Mouse (Mus musculus) embryonic fibroblast, embryonic 13.5 days (primary cell): ENCODE results near the gene Zfp617. TPM values are rescaled to one million over a fixed set of nuclear protein-coding genes. Genes with fewer than 3 reads are reported as not detected.
A peak's percentile ranks its signal among the peaks of the same experiment; 100 is the strongest.
"Not testable (repeated sequence)": the region's sequence is repeated elsewhere in the genome, so short reads cannot be mapped to it uniquely, and the experiment has no call there.

Experiments
- H3K27ac ChIP-seq: 2 replicates; pipeline ENCODE4 v1.5.1; 2012; ENCODE audit warnings: low read length, control low read depth, inconsistent platforms; ENCODE audit not compliant: insufficient read depth
- H3K4me1 ChIP-seq: 2 replicates; pipeline ENCODE4 v1.6.1; 2011; ENCODE audit warnings: low read length; ENCODE audit not compliant: control insufficient read depth, insufficient read depth
- H3K4me3 ChIP-seq: 2 replicates; pipeline ENCODE4 v1.5.1; 2011; ENCODE audit warnings: mild to moderate bottlenecking, control low read depth, low read length; ENCODE audit not compliant: insufficient read depth
- CTCF ChIP-seq: IDR thresholded peaks from 2 replicates; pipeline ENCODE4 v1.5.1; 2011; ENCODE audit warnings: mild to moderate bottlenecking, control low read depth, low read length, moderate library complexity, borderline replicate concordance; ENCODE audit not compliant: insufficient read depth
- POLR2A ChIP-seq: IDR thresholded peaks from 2 replicates; pipeline ENCODE4 v1.6.1; 2011; ENCODE audit warnings: low read depth, mild to moderate bottlenecking, control low read depth, low read length, moderate library complexity
- polyA plus RNA-seq: library from polyadenylated mRNA; stranded (reverse); fragments of >200 nt; gene quantifications from 2 replicates; pipeline ENCODE4 v1.2.4, GENCODE M21; 2011; ENCODE audit warnings: low read depth; ENCODE audit not compliant: missing spikeins, insufficient read length

Gene Zfp617
- polyA plus RNA-seq, 1 experiment = 26.4 TPM

GRCm38 (mm10) chr8:71951436-71952161 lies 43.2 kb downstream of the Zfp617 start:
- Histone ChIP-seq H3K4me3 (peak overlapping the region; percentile 70), H3K4me1 (no peaks in the 10 kb centered on the region), H3K27ac (no peak overlapping the region)
- no peak for TF ChIP-seq POLR2A
- no peak for TF ChIP-seq CTCF

- no peak for TF ChIP-seq CTCF
- no peak for TF ChIP-seq POLR2A
- no peak overlapping the region for H3K27ac ChIP-seq
- no peaks in the 10 kb centered on the region for H3K4me1 ChIP-seq
- no peak overlapping the region for H3K4me3 ChIP-seq
Measured at GRCm38 (mm10) chr8:71952489-71952888, 44.1 kb downstream of the Zfp617 start.

GRCm38 (mm10) chr8:71952961-71953700 lies 44.7 kb downstream of the Zfp617 start:
- not testable (repeated sequence) for H3K4me3 ChIP-seq, H3K27ac ChIP-seq, H3K4me1 ChIP-seq

GRCm38 (mm10) chr8:71954666-71955065 lies 46.2 kb downstream of the Zfp617 start:
- Histone ChIP-seq H3K4me1 (no peaks in the 10 kb centered on the region), H3K4me3 (no peak overlapping the region), H3K27ac (no peak overlapping the region)
- no peak for TF ChIP-seq CTCF
- TF ChIP-seq POLR2A = no peak

- H3K4me1 ChIP-seq = no peaks in the 10 kb centered on the region
- TF ChIP-seq POLR2A (no peak), CTCF (no peak)
- H3K27ac ChIP-seq = no peak overlapping the region
- H3K4me3 ChIP-seq = no peak overlapping the region
Measured at GRCm38 (mm10) chr8:71960483-71960882, 52.0 kb downstream of the Zfp617 start.

GRCm38 (mm10) chr8:71961796-71962195 lies 53.4 kb downstream of the Zfp617 start:
- H3K4me3 ChIP-seq = no peak overlapping the region

GRCm38 (mm10) chr8:71964051-71964450 lies 55.6 kb downstream of the Zfp617 start:
- Histone ChIP-seq H3K4me3 (no peak overlapping the region), H3K27ac (no peak overlapping the region), H3K4me1 (0 out of 2 replicates have a peak, but pooled peaks cover 4% of the 10 kb centered on the region)
- TF ChIP-seq CTCF (no peak), POLR2A (no peak)

More at GRCm38 (mm10) chr8:71961796-71962195, 53.4 kb downstream of the Zfp617 start:
- TF ChIP-seq POLR2A = no peak
- Histone ChIP-seq H3K27ac (no peak overlapping the region), H3K4me1 (no peaks in the 10 kb centered on the region)

GRCm38 (mm10) chr8:71965166-71965565 lies 56.7 kb downstream of the Zfp617 start:
- no peak overlapping the region for H3K27ac ChIP-seq
- no peak overlapping the region for H3K4me3 ChIP-seq
- TF ChIP-seq CTCF = no peak
- no peak for TF ChIP-seq POLR2A
- H3K4me1 ChIP-seq = peaks cover 9% of the 10 kb centered on the region; the same call in 1 of the 2 replicates

GRCm38 (mm10) chr8:71966411-71966810 lies 58.0 kb downstream of the Zfp617 start:
- Histone ChIP-seq H3K4me1 (peaks cover 9% of the 10 kb centered on the region; the same call in 1 of the 2 replicates), H3K27ac (no peak overlapping the region), H3K4me3 (no peak overlapping the region)
- TF ChIP-seq POLR2A = no peak
- no peak for TF ChIP-seq CTCF

- Histone ChIP-seq H3K4me1 (peaks cover 9% of the 10 kb centered on the region; the same call in 1 of the 2 replicates), H3K27ac (no peak overlapping the region), H3K4me3 (no peak overlapping the region)
- TF ChIP-seq CTCF (no peak), POLR2A (no peak)
Measured at GRCm38 (mm10) chr8:71967261-71967660, 58.8 kb downstream of the Zfp617 start.
